Mouse (Mus musculus) embryonic facial prominence, embryonic 14.5 days (tissue): ENCODE data around the gene Sprr2b. TPM values are rescaled to one million over a fixed set of nuclear protein-coding genes. Genes with fewer than 3 reads are reported as not detected.
"Not testable (repeated sequence)": the region's sequence is repeated elsewhere in the genome, so short reads cannot be mapped to it uniquely, and the experiment has no call there.

Experiments
- ATAC-seq: fragments of 200-750 bp; cut with Nextera tagmentation; 2 replicates; pipeline ENCODE4 v1.8.0; 2017; ENCODE audit warnings: low read depth, moderate number of reproducible peaks, moderate TSS enrichment
- DNase-seq: peaks from one replicate; pipeline ENCODE4 v3.0.0-alpha.2; 2015; ENCODE audit warnings: low spot score
- H3K27ac ChIP-seq: fragments of 300-500 bp; sonication (generic); replicated peaks from 2 replicates; pipeline ENCODE4 v1.5.1; 2014; ENCODE audit warnings: low read depth, mild to moderate bottlenecking, low read length, moderate library complexity
- H3K27me3 ChIP-seq: fragments of 300-500 bp; sonication (generic); replicated peaks from 2 replicates; pipeline ENCODE4 v1.6.1; 2014; ENCODE audit warnings: low read length; ENCODE audit not compliant: control insufficient read depth, insufficient read depth
- H3K36me3 ChIP-seq: fragments of 300-500 bp; sonication (generic); 2 replicates; pipeline ENCODE4 v1.6.1; 2014; ENCODE audit warnings: low read length, mixed read lengths; ENCODE audit not compliant: control insufficient read depth, insufficient read depth
- H3K4me1 ChIP-seq: fragments of 300-500 bp; sonication (generic); 2 replicates; pipeline ENCODE4 v1.6.1; 2014; ENCODE audit warnings: antibody characterized with exemption, low read length; ENCODE audit not compliant: control insufficient read depth, insufficient read depth
- H3K4me2 ChIP-seq: fragments of 300-500 bp; sonication (generic); 2 replicates; pipeline ENCODE4 v1.6.1; 2014; ENCODE audit warnings: low read depth, mild to moderate bottlenecking, low read length, moderate library complexity, mixed read lengths
- H3K4me3 ChIP-seq: fragments of 300-500 bp; sonication (generic); 2 replicates; pipeline ENCODE4 v1.5.1; 2014; ENCODE audit warnings: low read depth, mild to moderate bottlenecking, low read length
- H3K9ac ChIP-seq: fragments of 300-500 bp; sonication (generic); 2 replicates; pipeline ENCODE4 v1.6.1; 2014; ENCODE audit warnings: low read depth, mild to moderate bottlenecking, low read length, moderate library complexity, mixed read lengths
- H3K9me3 ChIP-seq: fragments of 300-500 bp; sonication (generic); 2 replicates; pipeline ENCODE4 v1.6.1; 2016; ENCODE audit warnings: low read length; ENCODE audit not compliant: control insufficient read depth
- WGBS: fragments of 180-500 bp; shearing (Covaris S2); extraction: QIAGEN DNeasy Blood & Tissue Kit; methylation state at CpG from one replicate; pipeline ENCODE4 v1.1.7; 2014; 5-methylcytosine and 5-hydroxymethylcytosine counted together
- polyA plus RNA-seq: library from polyadenylated mRNA; unstranded; fragments of >200 nt; fragmentation: Nextera tagmentation; extraction: Ambion mirVana; gene quantifications from 2 replicates; pipeline ENCODE4 v1.2.1, GENCODE M21; 2014

Gene Sprr2b
- not detected in 2 replicates for polyA plus RNA-seq

GRCm38 (mm10) chr3:92316320-92316719 lies at the start of gene Sprr2b:
Sprr2b (plus strand) TSS chr3:92316620.
- ATAC-seq (no peak), DNase-seq (no peak)
- H3K4me1 ChIP-seq: no peaks in the 10 kb centered on the region
- no peak within 1 kb of the TSS for H3K27ac ChIP-seq
- no peaks in the 10 kb centered on the region for H3K36me3 ChIP-seq
- no peak within 1 kb of the TSS for H3K9ac ChIP-seq
- no peaks in the 10 kb centered on the region for H3K9me3 ChIP-seq
- no peaks in the 10 kb centered on the region for H3K27me3 ChIP-seq
- WGBS: 65% methylated on average over 2 of the region's 2 CpGs
- no peak within 1 kb of the TSS for H3K4me2 ChIP-seq
- H3K4me3 ChIP-seq: no peak within 1 kb of the TSS

- not testable (repeated sequence) for H3K9ac ChIP-seq, H3K4me1 ChIP-seq, H3K4me2 ChIP-seq, DNase-seq, H3K4me3 ChIP-seq, H3K27me3 ChIP-seq, H3K27ac ChIP-seq, H3K36me3 ChIP-seq, H3K9me3 ChIP-seq, ATAC-seq
- no CpG with 5 or more reads among the region's 4 CpGs for WGBS
These were observed 44.9 kb upstream of the Sprr2b start for GRCm38 (mm10) chr3:92271414-92271985.

DNA sequence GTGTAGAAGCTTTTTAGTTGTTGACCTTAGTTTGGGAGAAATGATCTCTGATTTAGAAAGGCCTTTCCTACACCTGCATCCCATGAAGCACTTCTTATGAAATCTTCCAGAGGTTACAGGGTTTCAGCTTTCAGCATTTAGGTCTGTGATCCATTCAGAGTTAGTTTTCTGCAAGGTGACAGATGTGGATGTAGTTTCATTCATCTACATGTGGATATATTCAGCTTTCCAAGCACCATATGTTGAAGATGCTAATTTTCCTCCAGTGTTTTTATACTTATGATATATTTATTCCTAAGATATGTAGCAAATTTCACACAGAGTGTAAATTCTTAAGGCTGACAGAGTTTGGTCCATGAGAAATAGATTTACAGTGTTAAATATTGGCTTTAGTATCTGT lies 42.9 kb upstream of the Sprr2b start:
- not testable (repeated sequence) for H3K4me1 ChIP-seq, H3K27me3 ChIP-seq, H3K9ac ChIP-seq, H3K4me2 ChIP-seq, H3K27ac ChIP-seq, DNase-seq, H3K9me3 ChIP-seq, H3K4me3 ChIP-seq, H3K36me3 ChIP-seq
- 0 out of 2 replicates have a peak, but pooled peaks have one; percentile 10 for ATAC-seq

DNA sequence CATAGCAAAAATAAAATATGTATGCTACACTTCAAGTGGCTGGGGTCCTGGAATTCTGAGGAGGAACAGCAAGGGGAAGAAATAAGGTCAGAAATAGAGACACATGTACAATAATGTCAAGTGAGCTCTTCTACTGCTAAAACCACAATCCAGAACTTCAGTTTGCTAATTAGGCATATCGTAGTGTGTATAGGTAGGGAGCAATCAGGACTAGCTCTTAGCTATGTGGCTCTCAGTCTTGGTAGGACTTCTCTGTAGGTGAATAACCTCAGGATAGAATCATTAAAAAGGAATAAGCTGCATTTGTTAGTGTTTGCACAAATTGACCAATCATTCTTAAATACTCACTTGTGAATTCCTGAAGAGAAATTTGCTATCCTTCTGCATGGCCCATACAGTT lies 42.4 kb upstream of the Sprr2b start:
- H3K4me2 ChIP-seq, H3K27me3 ChIP-seq, H3K27ac ChIP-seq, H3K36me3 ChIP-seq, H3K4me3 ChIP-seq, ATAC-seq, H3K9me3 ChIP-seq, H3K9ac ChIP-seq, H3K4me1 ChIP-seq, DNase-seq: not testable (repeated sequence)
- no CpG with 5 or more reads among the region's 1 CpGs for WGBS

DNA sequence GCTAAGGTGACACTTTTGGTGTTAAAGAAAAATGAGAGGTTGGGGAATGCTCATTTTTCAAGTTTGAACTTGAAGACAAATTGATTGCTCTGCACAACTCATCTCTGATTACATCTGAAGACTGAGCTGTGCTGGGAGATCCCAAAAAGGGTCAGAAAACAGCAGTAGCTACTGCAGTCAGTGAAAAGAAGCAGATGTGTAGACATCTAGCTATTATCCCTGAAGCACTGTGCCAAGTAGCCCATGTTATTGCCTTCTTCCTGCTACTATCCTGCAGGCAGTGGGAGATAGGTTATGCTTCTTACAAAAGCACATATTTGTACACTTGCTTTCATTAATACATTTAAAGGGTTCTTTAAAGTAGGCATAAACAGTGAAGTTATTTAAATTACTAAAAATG lies 36.8 kb upstream of the Sprr2b start:
- not testable (repeated sequence) for H3K4me2 ChIP-seq, H3K27me3 ChIP-seq, H3K9ac ChIP-seq, H3K4me1 ChIP-seq, H3K4me3 ChIP-seq, H3K27ac ChIP-seq, H3K9me3 ChIP-seq, H3K36me3 ChIP-seq, DNase-seq
- 0 out of 2 replicates have a peak, but pooled peaks have one; percentile 23 for ATAC-seq

DNA sequence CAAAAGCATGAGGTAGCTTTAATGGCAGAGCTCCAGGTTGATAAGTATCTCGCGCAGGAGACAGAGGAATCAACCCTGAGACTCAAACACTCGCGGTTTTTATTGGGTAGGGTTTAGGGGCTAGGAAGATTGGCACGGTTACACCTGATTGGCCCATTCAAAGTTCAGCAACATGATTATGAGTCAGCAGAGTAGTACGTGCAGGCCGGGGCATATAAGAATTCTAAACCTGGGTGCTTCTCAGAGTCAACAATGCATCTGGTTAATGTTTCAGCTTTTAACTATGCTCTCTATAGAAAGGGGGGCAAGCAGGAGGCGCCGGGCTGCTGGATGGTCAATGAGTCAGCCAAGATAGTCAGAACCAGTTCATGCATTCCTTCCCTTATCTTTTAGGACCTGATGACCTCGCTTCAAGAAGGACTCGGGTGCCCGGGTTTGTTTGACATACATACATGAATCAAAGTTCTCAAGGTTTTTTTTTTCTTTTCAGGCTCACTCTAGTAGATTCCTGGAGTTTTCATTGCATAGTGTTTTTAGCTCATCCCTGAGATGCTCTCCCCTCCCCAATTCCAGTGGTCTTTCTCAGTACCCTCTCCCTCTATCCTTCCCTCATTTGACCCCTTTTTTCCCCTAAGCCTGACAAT lies 35.3 kb upstream of the Sprr2b start:
- H3K27ac ChIP-seq, H3K4me3 ChIP-seq, H3K9ac ChIP-seq, H3K9me3 ChIP-seq, H3K4me1 ChIP-seq, ATAC-seq, DNase-seq, H3K27me3 ChIP-seq, H3K4me2 ChIP-seq, H3K36me3 ChIP-seq: not testable (repeated sequence)
- WGBS: 92% methylated on average over 5 of the region's 12 CpGs

DNA sequence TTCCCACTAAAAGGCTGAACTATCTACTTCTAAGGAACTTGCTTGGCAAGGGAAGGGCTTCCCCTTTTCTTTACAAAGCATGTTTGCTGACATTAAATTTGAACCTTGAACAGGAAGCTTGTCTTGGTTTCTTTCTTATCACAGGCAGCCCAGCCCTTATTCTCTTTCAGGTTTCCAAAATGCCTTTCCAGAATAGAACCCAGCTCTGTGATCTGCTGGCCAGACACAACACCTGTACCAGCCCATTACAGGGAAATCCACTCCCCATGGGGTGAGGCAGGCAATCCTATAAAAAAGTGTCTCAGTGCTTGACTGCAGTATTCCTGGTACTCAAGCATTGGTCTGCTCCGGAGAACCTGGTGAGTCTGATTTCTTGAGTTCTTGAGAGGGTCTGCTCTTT lies 31.3 kb upstream of the Sprr2b start, which contains the start of gene Sprr2a3:
Gene Sprr2a3 (plus strand): TSS at position 317 of the 400 bp plus-strand sequence.
- H3K4me3 ChIP-seq, H3K36me3 ChIP-seq, H3K4me2 ChIP-seq, H3K9me3 ChIP-seq, H3K27me3 ChIP-seq, ATAC-seq, H3K9ac ChIP-seq, DNase-seq, H3K27ac ChIP-seq, H3K4me1 ChIP-seq: not testable (repeated sequence)
- WGBS: 90% methylated on average over 1 of the region's 1 CpGs

GRCm38 (mm10) chr3:92288489-92288888 lies 27.9 kb upstream of the Sprr2b start:
- H3K9ac ChIP-seq, H3K9me3 ChIP-seq, H3K4me1 ChIP-seq, DNase-seq, H3K4me2 ChIP-seq, ATAC-seq, H3K27ac ChIP-seq, H3K36me3 ChIP-seq, H3K4me3 ChIP-seq, H3K27me3 ChIP-seq: not testable (repeated sequence)
- 68% methylated on average over 3 of the region's 6 CpGs for WGBS

DNA sequence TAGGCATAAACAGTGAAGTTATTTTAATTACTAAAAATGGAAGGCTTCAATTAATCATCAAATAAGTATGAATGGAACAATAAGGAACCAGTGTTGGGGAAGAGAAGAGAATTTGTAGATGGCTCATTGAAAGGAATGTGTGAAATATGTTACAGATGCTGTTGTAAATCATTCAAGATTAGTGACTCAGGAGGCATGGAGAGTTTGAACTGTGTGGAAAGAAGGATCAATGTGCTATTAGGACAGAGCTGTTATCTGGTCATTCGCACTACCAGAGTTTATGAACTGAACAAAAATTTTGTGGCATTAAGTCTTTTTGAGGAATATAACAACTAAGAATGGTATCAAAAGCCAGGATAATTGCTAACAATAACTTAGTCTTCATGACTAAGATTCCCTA lies 9.0 kb upstream of the Sprr2b start:
- Histone ChIP-seq H3K4me1 (no peaks in the 10 kb centered on the region), H3K36me3 (no peaks in the 10 kb centered on the region), H3K9ac (no peak overlapping the region), H3K9me3 (no peaks in the 10 kb centered on the region), H3K4me3 (no peak overlapping the region), H3K27ac (no peak overlapping the region), H3K27me3 (no peaks in the 10 kb centered on the region), H3K4me2 (no peak overlapping the region)
- DNase-seq: no peak
- 90% methylated on average over 1 of the region's 1 CpGs for WGBS
- ATAC-seq: no peak
